Mouse (Mus musculus) macrophage (primary cell): ENCODE measurements around the gene Npc2. TPM values are rescaled to one million over a fixed set of nuclear protein-coding genes. Genes with fewer than 3 reads are reported as not detected.

Source experiments
- H3K27ac ChIP-seq: fragments of 350-480 bp; formaldehyde crosslinking; 2 replicates; pipeline ENCODE4 v1.9.0; 2021
- H3K36me3 ChIP-seq: fragments of 350-480 bp; formaldehyde crosslinking; 2 replicates; pipeline ENCODE4 v1.9.0; 2021; ENCODE audit errors: inconsistent target
- H3K4me3 ChIP-seq: fragments of 350-480 bp; formaldehyde crosslinking; 2 replicates; pipeline ENCODE4 v1.9.0; 2021; ENCODE audit errors: inconsistent target
- H3K79me2 ChIP-seq: fragments of 350-480 bp; formaldehyde crosslinking; 2 replicates; pipeline ENCODE4 v1.9.0; 2021; ENCODE audit errors: inconsistent target
- WGBS: methylation state at CpG from one replicate; pipeline ENCODE4 v1.1.7; 2026; ENCODE audit warnings: inconsistent platforms; ENCODE audit not compliant: missing documents; 5-methylcytosine and 5-hydroxymethylcytosine counted together
- polyA plus RNA-seq: library from polyadenylated mRNA; stranded (reverse); fragments of 250-400 nt; gene quantifications from 3 replicates; pipeline ENCODE4 v1.2.4, GENCODE M21; 2018; ENCODE audit warnings: inconsistent platforms

Gene Npc2
- polyA plus RNA-seq, 1 experiment from 2014 or later, result 718 TPM

- peaks cover 97% of the 10 kb centered on the region for H3K79me2 ChIP-seq
- peaks cover 32% of the 10 kb centered on the region for H3K36me3 ChIP-seq
- 84% methylated on average over 15 of the region's 15 CpGs for WGBS
- no peak overlapping the region for H3K4me3 ChIP-seq
- no peak overlapping the region for H3K27ac ChIP-seq
These were observed 7.4 kb downstream of the Npc2 start for GRCm38 (mm10) chr12:84765506-84765905.

GRCm38 (mm10) chr12:84764756-84765155 is 8.2 kb downstream of the Npc2 start:
- 74% methylated on average over 7 of the region's 7 CpGs for WGBS

GRCm38 (mm10) chr12:84763577-84764218 is 9.3 kb downstream of the Npc2 start:
- WGBS, result 54% methylated on average over 13 of the region's 13 CpGs
- H3K79me2 ChIP-seq, result peaks cover 97% of the 10 kb centered on the region
- peak overlapping the region; percentile 80 for H3K27ac ChIP-seq
- H3K36me3 ChIP-seq, result peaks cover 47% of the 10 kb centered on the region
- no peak overlapping the region for H3K4me3 ChIP-seq

More at GRCm38 (mm10) chr12:84764756-84765155, 8.2 kb downstream of the Npc2 start:
- no peak overlapping the region for H3K4me3 ChIP-seq
- peaks cover 97% of the 10 kb centered on the region for H3K79me2 ChIP-seq
- 0 out of 2 replicates have a peak overlapping the region, but pooled peaks have one; percentile 80 for H3K27ac ChIP-seq
- H3K36me3 ChIP-seq, result peaks cover 39% of the 10 kb centered on the region

- WGBS, result 11% methylated on average over 4 of the region's 5 CpGs
- peak overlapping the region; percentile 80 for H3K27ac ChIP-seq
- H3K79me2 ChIP-seq, result peaks cover 97% of the 10 kb centered on the region
- H3K36me3 ChIP-seq, result peaks cover 59% of the 10 kb centered on the region
- no peak overlapping the region for H3K4me3 ChIP-seq
These were observed 10.4 kb downstream of the Npc2 start for GRCm38 (mm10) chr12:84762532-84762931.

- Histone ChIP-seq H3K36me3 (peaks cover 64% of the 10 kb centered on the region), H3K79me2 (peaks cover 62% of the 10 kb centered on the region), H3K4me3 (no peak overlapping the region), H3K27ac (no peak overlapping the region)
- 86% methylated on average over 2 of the region's 2 CpGs for WGBS
These were observed 13.9 kb downstream of the Npc2 start for GRCm38 (mm10) chr12:84759063-84759462.

- H3K4me3 ChIP-seq, result no peak overlapping the region
- H3K79me2 ChIP-seq, result peaks cover 34% of the 10 kb centered on the region
- WGBS, result 85% methylated on average over 10 of the region's 10 CpGs
- peaks cover 53% of the 10 kb centered on the region for H3K36me3 ChIP-seq
- H3K27ac ChIP-seq, result no peak overlapping the region
These were observed 16.9 kb downstream of the Npc2 start for GRCm38 (mm10) chr12:84756016-84756415.

GRCm38 (mm10) chr12:84755008-84755695 is 17.8 kb downstream of the Npc2 start:
- no peak overlapping the region for H3K4me3 ChIP-seq
- WGBS, result 76% methylated on average over 16 of the region's 16 CpGs
- H3K79me2 ChIP-seq, result peaks cover 26% of the 10 kb centered on the region
- no peak overlapping the region for H3K27ac ChIP-seq
- H3K36me3 ChIP-seq, result peaks cover 46% of the 10 kb centered on the region

GRCm38 (mm10) chr12:84752131-84752977 is 20.6 kb downstream of the Npc2 start:
- no peaks in the 10 kb centered on the region; the same call in 1 of the 2 replicates for H3K79me2 ChIP-seq
- WGBS, result 33% methylated on average over 14 of the region's 14 CpGs
- H3K36me3 ChIP-seq, result peaks cover 20% of the 10 kb centered on the region
- H3K27ac ChIP-seq, result peak overlapping the region; percentile 99
- H3K4me3 ChIP-seq, result no peak overlapping the region

GRCm38 (mm10) chr12:84750661-84751060 is 22.3 kb downstream of the Npc2 start:
- peak overlapping the region; percentile 99 for H3K27ac ChIP-seq
- peaks cover 3% of the 10 kb centered on the region for H3K36me3 ChIP-seq

GRCm38 (mm10) chr12:84748134-84748533 is 24.8 kb downstream of the Npc2 start:
- WGBS, result 25% methylated on average over 3 of the region's 3 CpGs
- Histone ChIP-seq H3K4me3 (no peak overlapping the region), H3K27ac (peak overlapping the region; percentile 87), H3K36me3 (no peaks in the 10 kb centered on the region), H3K79me2 (no peaks in the 10 kb centered on the region)

More at GRCm38 (mm10) chr12:84750661-84751060, 22.3 kb downstream of the Npc2 start:
- no peak overlapping the region for H3K4me3 ChIP-seq
- 45% methylated on average over 14 of the region's 14 CpGs for WGBS
- no peaks in the 10 kb centered on the region for H3K79me2 ChIP-seq

- 92% methylated on average over 4 of the region's 4 CpGs for WGBS
- Histone ChIP-seq H3K4me3 (no peak overlapping the region), H3K36me3 (no peaks in the 10 kb centered on the region), H3K79me2 (no peaks in the 10 kb centered on the region), H3K27ac (no peak overlapping the region)
These were observed 27.3 kb downstream of the Npc2 start for GRCm38 (mm10) chr12:84745700-84746099.

GRCm38 (mm10) chr12:84743496-84743895 is 29.5 kb downstream of the Npc2 start:
- WGBS, result 96% methylated on average over 9 of the region's 10 CpGs
- Histone ChIP-seq H3K4me3 (no peak overlapping the region), H3K27ac (no peak overlapping the region), H3K36me3 (no peaks in the 10 kb centered on the region), H3K79me2 (no peaks in the 10 kb centered on the region)

- H3K79me2 ChIP-seq, result no peaks in the 10 kb centered on the region
- H3K27ac ChIP-seq, result no peak overlapping the region
- H3K36me3 ChIP-seq, result no peaks in the 10 kb centered on the region
- 80% methylated on average over 13 of the region's 13 CpGs for WGBS
- no peak overlapping the region for H3K4me3 ChIP-seq
These were observed 39.6 kb downstream of the Npc2 start for GRCm38 (mm10) chr12:84733366-84733765.

GRCm38 (mm10) chr12:84728421-84728820 is 44.5 kb downstream of the Npc2 start:
- Histone ChIP-seq H3K27ac (no peak overlapping the region), H3K36me3 (no peaks in the 10 kb centered on the region), H3K4me3 (no peak overlapping the region), H3K79me2 (no peaks in the 10 kb centered on the region)
- WGBS, result 93% methylated on average over 10 of the region's 10 CpGs
